Mouse (Mus musculus) ES-E14 (cell line): ENCODE measurements at regions not wholly inside any gene's neighbourhood (a gene's known extent, or its start where the extent isn't known, plus 50 kb on each side); places are given as distances from the start of the nearest gene placed in this dataset.

Experiments
- DNase-seq: peaks from one replicate; pipeline ENCODE4 v3.0.0-alpha.2; 2013; ENCODE audit warnings: low read depth, low spot score
- H3K27ac ChIP-seq: 2 replicates; pipeline ENCODE4 v1.5.1; 2012; ENCODE audit warnings: low read depth, mild to moderate bottlenecking, low read length, moderate library complexity, mixed read lengths; ENCODE audit not compliant: poor library complexity, insufficient read depth, severe bottlenecking
- H3K36me3 ChIP-seq: 2 replicates; pipeline ENCODE4 v1.6.1; 2012; ENCODE audit warnings: mild to moderate bottlenecking, low read length, moderate library complexity, mixed read lengths; ENCODE audit not compliant: control insufficient read depth, poor library complexity, insufficient read depth, severe bottlenecking
- H3K4me1 ChIP-seq, 2 experiments: fragments of 150-350 bp in 1 of 2; sonication (generic) in 1 of 2; 2 replicates each; pipeline ENCODE4 v1.6.1; 2012; ENCODE audit warnings: low read length in 2 of 2, mild to moderate bottlenecking in 1 of 2, mixed read lengths in 1 of 2; ENCODE audit not compliant: control insufficient read depth in 2 of 2, insufficient read depth in 2 of 2, poor library complexity in 1 of 2
- H3K4me3 ChIP-seq, 2 experiments: fragments of 150-350 bp in 1 of 2; sonication (generic) in 1 of 2; 2 replicates each; pipeline ENCODE4 v1.5.1; 2012; ENCODE audit warnings: low read length in 2 of 2, low read depth in 1 of 2, mild to moderate bottlenecking in 1 of 2, mixed read lengths in 1 of 2; ENCODE audit not compliant: insufficient read depth in 1 of 2, poor library complexity in 1 of 2, severe bottlenecking in 1 of 2
- H3K9ac ChIP-seq: 2 replicates; pipeline ENCODE4 v1.6.1; 2012; ENCODE audit warnings: low read depth, mild to moderate bottlenecking, low read length, mixed read lengths; ENCODE audit not compliant: poor library complexity, insufficient read depth, severe bottlenecking
- H3K9me3 ChIP-seq: fragments of 150-350 bp; sonication (generic); 2 replicates; pipeline ENCODE4 v1.6.1; 2012; ENCODE audit warnings: low read depth, mild to moderate bottlenecking, low read length; ENCODE audit not compliant: control insufficient read depth, insufficient read depth
- CHD2 ChIP-seq: IDR thresholded peaks from 2 replicates; pipeline ENCODE4 v1.6.1; 2014; ENCODE audit warnings: mild to moderate bottlenecking, low read depth, low read length, inconsistent platforms
- HCFC1 ChIP-seq: IDR thresholded peaks from 2 replicates; pipeline ENCODE4 v1.6.1; 2012; ENCODE audit warnings: low read length, inconsistent platforms, borderline replicate concordance; ENCODE audit not compliant: insufficient read depth
- MAFK ChIP-seq: IDR thresholded peaks from 2 replicates; pipeline ENCODE4 v1.6.1; 2014; ENCODE audit warnings: mild to moderate bottlenecking, low read depth, low read length, inconsistent platforms; ENCODE audit not compliant: insufficient read depth
- ZC3H11A ChIP-seq: IDR thresholded peaks from 2 replicates; pipeline ENCODE4 v1.6.1; 2012; ENCODE audit warnings: low read depth, mild to moderate bottlenecking, inconsistent platforms, low read length, borderline replicate concordance
- ZNF384 ChIP-seq: IDR thresholded peaks from 2 replicates; pipeline ENCODE4 v1.6.1; 2012; ENCODE audit warnings: low read depth, low read length, inconsistent platforms
- in situ Hi-C, 2 experiments: fragments of 600-800 bp; cut with MboI; formaldehyde crosslinking; loops; one replicate each; pipeline ENCODE4 v1.15.1; 2025; ENCODE audit warnings: low sequenced_read_pairs in 2 of 2, inconsistent platforms in 1 of 2; ENCODE audit not compliant: unreplicated experiment in 2 of 2

- Histone ChIP-seq H3K9ac (no peak overlapping the region), H3K27ac (no peak overlapping the region), H3K4me3 (no peak overlapping the region), H3K4me1 (no peaks in the 10 kb centered on the region), H3K36me3 (no peaks in the 10 kb centered on the region), H3K9me3 (no peaks in the 10 kb centered on the region)
- DNase-seq: no peak
- in situ Hi-C loops: no loop called here
- TF ChIP-seq ZC3H11A (no peak), MAFK (no peak), ZNF384 (no peak), HCFC1 (no peak), CHD2 (no peak)
Measured at GRCm38 (mm10) chr16:7839139-7839538, 585.8 kb downstream of the Tmem114 start.

- no peak for TF ChIP-seq ZNF384
- no peak for TF ChIP-seq MAFK
- TF ChIP-seq HCFC1: no peak
- no peak for TF ChIP-seq CHD2
- no peak for TF ChIP-seq ZC3H11A
- Histone ChIP-seq H3K36me3 (no peaks in the 10 kb centered on the region), H3K4me3 (no peak overlapping the region), H3K4me1 (no peaks in the 10 kb centered on the region), H3K27ac (no peak overlapping the region), H3K9ac (no peak overlapping the region), H3K9me3 (no peaks in the 10 kb centered on the region)
- no peak for DNase-seq
- in situ Hi-C loops: no loop called here
Measured at GRCm38 (mm10) chr16:7831142-7831541, 593.8 kb downstream of the Tmem114 start.

- no peak for DNase-seq
- Histone ChIP-seq H3K36me3 (no peaks in the 10 kb centered on the region), H3K9me3 (no peaks in the 10 kb centered on the region), H3K4me3 (no peak overlapping the region), H3K9ac (no peak overlapping the region), H3K4me1 (no peaks in the 10 kb centered on the region), H3K27ac (no peak overlapping the region)
- in situ Hi-C loops: no loop called here
- TF ChIP-seq CHD2 (no peak), HCFC1 (no peak), MAFK (no peak), ZNF384 (no peak)
Measured at GRCm38 (mm10) chr16:7829939-7830650, 594.8 kb downstream of the Tmem114 start.

- no peak overlapping the region for H3K27ac ChIP-seq
- TF ChIP-seq MAFK (no peak), ZNF384 (no peak), ZC3H11A (no peak), CHD2 (no peak), HCFC1 (no peak)
- H3K9me3 ChIP-seq: 0 out of 2 replicates have a peak, but pooled peaks cover 4% of the 10 kb centered on the region
- no peaks in the 10 kb centered on the region; a peak in 1 of 4 replicates for H3K4me1 ChIP-seq
- in situ Hi-C loops: no loop called here
- no peak for DNase-seq
- peaks cover 4% of the 10 kb centered on the region; the same call in 1 of the 2 replicates for H3K36me3 ChIP-seq
- H3K4me3 ChIP-seq: no peak overlapping the region
- H3K9ac ChIP-seq: no peak overlapping the region
Measured at GRCm38 (mm10) chr16:7801161-7801560, 623.8 kb downstream of the Tmem114 start.
